Mouse (Mus musculus): Measurements from ENCODE around the gene Scn5a. TPM values are rescaled to one million over a fixed set of nuclear protein-coding genes. Genes with fewer than 3 reads are reported as not detected.
A peak's percentile ranks its signal among the peaks of the same experiment; 100 is the strongest.

Gene Scn5a
- polyA plus RNA-seq, 1 experiment from 2014 or later: 0.79 TPM

DNA sequence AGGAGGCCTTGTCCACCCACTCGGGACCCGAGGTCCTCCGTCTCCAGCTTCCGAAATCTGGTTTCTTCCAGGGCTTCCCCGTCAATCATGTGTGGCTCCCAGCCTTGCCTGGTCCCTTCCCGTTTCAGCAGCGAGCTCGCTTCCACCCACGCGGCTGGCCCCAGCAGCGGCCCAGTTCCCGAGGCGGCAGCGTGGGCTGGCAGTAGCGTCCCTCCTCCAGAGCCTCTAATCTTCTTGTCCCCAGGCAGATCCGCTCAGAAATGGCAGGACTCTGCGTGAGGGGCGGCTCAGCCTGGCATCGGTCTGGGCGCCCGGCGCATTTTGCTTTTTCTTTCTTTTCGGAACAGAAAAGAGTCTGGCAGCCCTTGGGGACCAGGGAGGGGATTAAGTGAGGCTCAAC, 59.7 kb downstream of the Scn5a start:
- WGBS: 38% methylated on average over 23 of the region's 23 CpGs
- no peak overlapping the region for H3K4me3 ChIP-seq
- ATAC-seq (replicated peaks): no peak
- no peaks in the 10 kb centered on the region for H3K27me3 ChIP-seq
- no peaks in the 10 kb centered on the region for H3K9me3 ChIP-seq
- H3K4me1 ChIP-seq: peaks cover 14% of the 10 kb centered on the region
- H3K36me3 ChIP-seq: no peaks in the 10 kb centered on the region
- no peak overlapping the region for H3K9ac ChIP-seq (replicated peaks)
- H3K4me2 ChIP-seq (replicated peaks): no peak overlapping the region
- H3K27ac ChIP-seq (replicated peaks): no peak overlapping the region

DNA sequence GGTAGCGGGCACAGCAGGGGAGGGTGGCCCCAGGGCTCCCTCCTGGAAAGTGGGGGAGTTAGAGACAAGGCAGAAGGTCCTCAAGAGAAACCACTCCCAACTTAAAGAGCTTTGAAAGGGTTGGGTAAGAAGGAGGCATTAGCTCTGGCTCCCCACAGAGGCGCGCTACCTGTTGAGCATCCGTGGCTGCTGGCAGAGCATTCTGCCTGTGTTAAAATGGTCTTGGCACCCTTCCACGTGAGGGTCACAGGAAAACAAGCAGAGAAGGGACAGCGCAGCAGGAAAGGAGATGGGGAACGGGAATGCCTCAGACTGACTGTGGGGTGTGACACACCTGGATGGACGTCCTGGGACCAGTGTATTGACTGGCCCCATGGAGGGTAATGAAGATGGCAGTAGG, 60.6 kb downstream of the Scn5a start:
- H3K9me3 ChIP-seq: no peaks in the 10 kb centered on the region
- peaks cover 14% of the 10 kb centered on the region for H3K4me1 ChIP-seq
- H3K4me3 ChIP-seq: no peak overlapping the region
- no peak overlapping the region for H3K27ac ChIP-seq (replicated peaks)
- H3K36me3 ChIP-seq: no peaks in the 10 kb centered on the region
- H3K9ac ChIP-seq (replicated peaks): no peak overlapping the region
- no peak overlapping the region for H3K4me2 ChIP-seq (replicated peaks)
- H3K27me3 ChIP-seq: no peaks in the 10 kb centered on the region
- 63% methylated on average over 8 of the region's 8 CpGs for WGBS
- no peak for ATAC-seq (replicated peaks)

DNA sequence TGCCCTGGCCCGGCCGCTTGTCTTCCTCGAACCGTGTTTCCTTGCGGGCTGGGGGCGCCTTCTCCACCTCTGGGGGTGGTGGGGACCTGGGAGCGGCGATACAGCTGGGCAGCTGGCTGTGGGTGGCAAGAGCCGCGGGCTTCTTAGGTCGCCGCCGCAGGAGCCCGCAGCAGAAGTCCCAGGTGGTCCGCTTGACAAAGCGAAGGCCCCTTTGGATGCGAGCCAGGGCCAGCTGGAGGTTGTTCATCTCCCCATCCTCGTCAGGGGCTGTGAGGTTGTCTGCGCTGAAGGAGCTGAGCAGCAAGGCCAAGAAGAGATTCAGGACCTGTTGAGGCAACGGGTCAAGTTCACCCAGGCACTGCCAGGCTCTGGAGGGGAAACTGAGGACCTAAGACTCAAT, 61.3 kb downstream of the Scn5a start:
- ATAC-seq (replicated peaks): 0 out of 2 replicates have a peak, but pooled peaks have one; percentile 16
- 33% methylated on average over 20 of the region's 20 CpGs for WGBS

DNA sequence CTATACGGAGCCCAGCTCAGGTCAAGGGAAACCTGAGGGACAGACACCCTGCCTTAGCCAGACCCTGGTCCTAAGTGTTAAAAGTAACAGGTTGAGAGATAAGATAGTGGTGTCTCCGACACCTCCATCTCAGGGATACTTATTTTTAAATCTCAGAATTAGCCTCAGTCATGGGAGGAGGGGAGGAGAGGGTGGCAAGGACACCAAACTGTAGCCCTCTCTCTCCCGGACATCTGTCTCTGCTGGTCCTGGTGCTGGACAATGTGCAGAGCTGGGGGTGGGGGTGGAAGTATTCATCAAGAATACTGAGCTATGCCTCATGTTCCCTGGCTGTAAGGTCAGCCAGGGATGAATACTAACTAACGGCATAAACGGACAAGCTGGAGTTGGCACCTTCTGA, 62.0 kb downstream of the Scn5a start:
- Histone ChIP-seq H3K4me2 (replicated peaks) (no peak overlapping the region), H3K4me3 (no peak overlapping the region), H3K36me3 (no peaks in the 10 kb centered on the region), H3K9me3 (no peaks in the 10 kb centered on the region), H3K9ac (replicated peaks) (no peak overlapping the region), H3K27ac (replicated peaks) (no peak overlapping the region), H3K4me1 (peaks cover 14% of the 10 kb centered on the region), H3K27me3 (no peaks in the 10 kb centered on the region)
- ATAC-seq (replicated peaks): no peak
- WGBS: 70% methylated on average over 5 of the region's 5 CpGs

More for the DNA sequence above, 61.3 kb downstream of the Scn5a start:
- H3K9ac ChIP-seq (replicated peaks): no peak overlapping the region
- H3K9me3 ChIP-seq: no peaks in the 10 kb centered on the region
- no peaks in the 10 kb centered on the region for H3K36me3 ChIP-seq
- H3K27me3 ChIP-seq: no peaks in the 10 kb centered on the region
- no peak overlapping the region for H3K27ac ChIP-seq (replicated peaks)
- no peak overlapping the region for H3K4me2 ChIP-seq (replicated peaks)
- peaks cover 14% of the 10 kb centered on the region for H3K4me1 ChIP-seq
- H3K4me3 ChIP-seq: no peak overlapping the region

DNA sequence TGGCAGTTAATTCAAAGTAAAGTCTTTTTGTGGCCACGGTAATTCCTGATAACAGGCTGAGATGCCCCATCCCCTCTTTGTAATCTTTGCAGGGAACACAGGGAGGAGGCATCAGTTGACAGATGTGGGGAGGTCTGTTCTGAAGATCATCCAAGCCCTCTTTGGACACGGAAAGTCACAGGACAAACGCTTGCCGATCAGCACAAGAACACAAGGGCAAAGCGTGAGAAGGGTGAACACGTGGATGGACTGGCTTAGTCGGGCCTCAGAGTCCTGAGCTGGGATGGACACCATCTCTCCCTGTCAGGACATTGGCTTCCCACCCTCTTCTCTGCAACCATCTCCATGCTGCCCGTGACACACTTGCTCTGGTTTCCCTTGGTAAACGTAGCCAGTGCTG, 63.4 kb downstream of the Scn5a start:
- WGBS: 90% methylated on average over 9 of the region's 9 CpGs
- H3K4me3 ChIP-seq: no peak overlapping the region
- H3K4me2 ChIP-seq (replicated peaks): no peak overlapping the region
- H3K4me1 ChIP-seq: peaks cover 20% of the 10 kb centered on the region
- H3K27ac ChIP-seq (replicated peaks): no peak overlapping the region
- H3K36me3 ChIP-seq: no peaks in the 10 kb centered on the region
- no peaks in the 10 kb centered on the region for H3K27me3 ChIP-seq
- no peaks in the 10 kb centered on the region for H3K9me3 ChIP-seq
- H3K9ac ChIP-seq (replicated peaks): no peak overlapping the region
- no peak for ATAC-seq (replicated peaks)

DNA sequence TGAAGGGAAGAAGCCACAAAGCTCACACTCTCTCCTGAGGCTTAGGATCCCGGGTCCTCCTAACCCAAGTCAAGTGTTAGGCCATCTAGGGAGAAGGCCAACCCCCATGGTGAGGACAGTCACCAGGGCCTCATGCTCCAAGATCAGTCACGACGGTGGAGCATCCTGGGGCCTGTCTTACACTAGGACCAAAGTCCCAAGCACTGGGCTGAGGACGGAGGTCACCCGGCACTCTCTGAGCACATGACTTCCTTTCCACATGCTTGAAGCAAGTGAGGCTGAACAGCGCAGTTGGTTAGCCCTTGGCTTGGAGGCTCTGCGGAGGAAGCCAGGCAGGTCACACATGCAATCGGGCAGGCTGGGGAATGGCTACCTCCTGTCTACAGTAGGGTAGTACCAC, 63.8 kb downstream of the Scn5a start:
- Histone ChIP-seq H3K4me2 (replicated peaks) (no peak overlapping the region), H3K9ac (replicated peaks) (no peak overlapping the region), H3K27me3 (no peaks in the 10 kb centered on the region), H3K9me3 (no peaks in the 10 kb centered on the region), H3K36me3 (no peaks in the 10 kb centered on the region), H3K4me1 (peaks cover 20% of the 10 kb centered on the region), H3K4me3 (no peak overlapping the region), H3K27ac (replicated peaks) (no peak overlapping the region)
- no peak for ATAC-seq (replicated peaks)
- WGBS: 91% methylated on average over 8 of the region's 8 CpGs

DNA sequence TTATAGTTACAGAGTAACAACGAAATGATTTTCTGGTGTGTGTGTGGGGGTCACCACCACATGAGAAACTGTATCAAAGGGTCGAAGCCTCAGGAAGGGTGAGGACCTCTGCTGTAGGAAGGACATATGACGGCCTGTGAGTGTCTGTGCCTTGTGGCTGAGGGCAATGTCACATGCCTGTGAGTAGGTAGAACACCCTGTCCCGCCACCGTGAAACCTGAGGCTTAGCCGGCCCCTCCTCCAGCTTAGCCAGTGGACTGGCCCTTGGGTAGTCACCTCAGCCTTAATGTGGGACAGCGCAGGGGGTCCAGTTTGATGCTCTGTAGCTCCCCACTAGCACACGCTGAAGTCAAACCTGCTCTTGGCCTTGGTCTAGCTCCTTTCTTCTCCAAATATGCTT, 65.0 kb downstream of the Scn5a start:
- Histone ChIP-seq H3K27ac (replicated peaks) (no peak overlapping the region), H3K4me2 (replicated peaks) (no peak overlapping the region), H3K9me3 (no peaks in the 10 kb centered on the region), H3K4me3 (no peak overlapping the region), H3K27me3 (no peaks in the 10 kb centered on the region), H3K4me1 (peaks cover 20% of the 10 kb centered on the region), H3K36me3 (no peaks in the 10 kb centered on the region), H3K9ac (replicated peaks) (no peak overlapping the region)
- WGBS: 94% methylated on average over 8 of the region's 8 CpGs
- ATAC-seq (replicated peaks): no peak

DNA sequence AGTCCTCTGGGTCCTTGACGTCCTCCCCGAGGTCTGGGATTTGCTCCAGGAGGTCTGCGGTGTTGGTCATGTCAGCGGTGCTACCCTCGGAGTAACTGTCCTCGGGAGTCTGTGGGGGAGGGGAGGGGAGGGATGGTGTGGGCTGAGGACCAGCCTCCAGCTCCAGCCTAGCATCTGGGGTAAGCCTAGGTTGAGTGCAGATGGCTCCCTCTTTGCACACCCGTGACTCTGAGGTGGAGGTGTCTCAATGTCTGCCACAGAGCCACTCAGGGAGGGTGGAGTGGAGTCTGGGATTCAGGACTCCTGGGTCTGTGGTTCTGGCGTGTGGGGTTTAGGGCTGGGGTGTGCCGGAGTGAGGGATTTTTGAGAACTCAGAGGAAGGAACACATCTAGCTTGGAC, 65.8 kb downstream of the Scn5a start:
- no peak overlapping the region for H3K27ac ChIP-seq (replicated peaks)
- H3K4me2 ChIP-seq (replicated peaks): no peak overlapping the region
- no peaks in the 10 kb centered on the region for H3K36me3 ChIP-seq
- no peak for ATAC-seq (replicated peaks)
- H3K27me3 ChIP-seq: no peaks in the 10 kb centered on the region
- peaks cover 17% of the 10 kb centered on the region for H3K4me1 ChIP-seq
- no peaks in the 10 kb centered on the region for H3K9me3 ChIP-seq
- no peak overlapping the region for H3K9ac ChIP-seq (replicated peaks)
- H3K4me3 ChIP-seq: no peak overlapping the region
- 92% methylated on average over 9 of the region's 9 CpGs for WGBS

DNA sequence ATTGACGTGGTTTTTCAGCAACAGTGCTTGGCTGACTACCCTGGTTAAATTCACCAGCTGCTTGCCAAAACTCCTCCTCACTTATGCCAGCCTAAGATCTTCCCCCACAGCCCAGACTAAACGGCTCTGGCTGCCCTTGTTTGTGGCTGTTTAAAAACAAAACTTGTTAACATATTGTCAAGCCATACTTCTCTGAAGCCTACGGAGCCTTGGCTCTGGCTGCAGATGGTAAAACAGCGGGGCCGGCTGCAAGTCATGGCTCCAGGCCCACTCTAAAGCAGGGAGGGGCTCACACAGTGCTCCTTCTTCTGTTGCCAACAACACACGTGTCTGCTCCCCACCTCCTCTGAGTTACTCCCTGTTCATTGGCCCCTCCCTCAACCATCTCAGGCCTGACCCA, 67.9 kb downstream of the Scn5a start:
- Histone ChIP-seq H3K9me3 (peaks cover 5% of the 10 kb centered on the region; the same call in 1 of the 2 replicates), H3K27ac (replicated peaks) (no peak overlapping the region), H3K27me3 (no peaks in the 10 kb centered on the region), H3K36me3 (no peaks in the 10 kb centered on the region), H3K4me2 (replicated peaks) (no peak overlapping the region), H3K4me1 (peaks cover 6% of the 10 kb centered on the region; the same call in 1 of the 2 replicates), H3K4me3 (no peak overlapping the region), H3K9ac (replicated peaks) (no peak overlapping the region)
- WGBS: 34% methylated on average over 6 of the region's 6 CpGs
- peak; percentile 92 for ATAC-seq (replicated peaks)

DNA sequence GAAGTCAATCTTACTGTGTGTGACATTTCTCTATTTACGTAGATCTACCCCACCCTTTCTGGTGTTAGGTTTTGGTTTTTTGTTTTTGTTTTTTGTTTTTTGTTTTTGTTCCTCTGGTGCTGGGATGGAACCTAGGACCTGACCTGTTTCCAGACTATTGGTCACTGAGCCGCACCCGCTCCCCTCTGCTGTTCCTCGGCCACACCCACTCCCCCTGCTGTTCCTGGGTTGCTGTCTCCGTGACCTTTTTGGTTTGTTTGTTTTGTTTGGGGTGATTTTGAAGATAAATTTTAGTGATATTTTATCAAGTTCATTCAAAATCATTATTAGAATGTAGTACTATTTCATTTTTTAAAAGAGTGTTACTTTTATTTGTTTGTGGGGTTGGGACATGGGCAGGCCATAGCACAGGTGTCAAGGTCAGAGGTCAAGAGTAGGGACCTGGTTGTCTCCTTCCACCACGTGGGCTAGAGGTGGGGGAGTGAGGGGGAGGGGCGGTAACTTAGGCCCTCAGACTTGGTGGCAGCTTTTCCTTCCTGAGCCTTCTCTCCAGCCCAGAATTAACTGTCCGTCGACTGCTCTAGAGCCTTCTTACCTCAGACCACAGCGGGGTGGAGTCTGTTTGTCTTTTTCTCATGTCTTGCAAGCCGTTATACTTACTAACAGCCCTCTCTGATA, 73.7 kb downstream of the Scn5a start:
- Histone ChIP-seq H3K27ac (replicated peaks) (no peak overlapping the region), H3K4me3 (no peak overlapping the region), H3K36me3 (no peaks in the 10 kb centered on the region), H3K4me2 (replicated peaks) (no peak overlapping the region), H3K27me3 (no peaks in the 10 kb centered on the region), H3K9ac (replicated peaks) (no peak overlapping the region), H3K4me1 (no peaks in the 10 kb centered on the region), H3K9me3 (peaks cover 5% of the 10 kb centered on the region; the same call in 1 of the 2 replicates)
- ATAC-seq (replicated peaks): no peak
- 78% methylated on average over 11 of the region's 11 CpGs for WGBS

DNA sequence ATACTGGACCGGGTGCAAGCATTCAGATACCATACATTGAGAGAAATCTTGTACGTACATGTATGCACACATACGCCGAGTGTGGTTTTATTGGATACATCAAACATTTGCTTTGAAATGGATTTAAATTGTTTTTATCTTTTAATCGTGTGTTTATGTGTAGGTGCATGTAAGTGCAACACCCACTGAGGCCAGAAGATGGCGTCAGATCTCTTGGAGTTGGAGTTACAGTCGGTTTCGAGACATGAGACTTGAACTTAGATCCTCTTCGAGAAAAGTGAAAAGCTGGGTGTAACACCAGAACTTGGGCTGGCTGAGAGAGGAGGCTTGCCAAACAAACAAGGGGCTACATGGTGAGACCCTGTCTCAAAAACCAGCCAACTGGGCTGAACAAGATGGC, 75.2 kb downstream of the Scn5a start:
- ATAC-seq (replicated peaks): no peak
- H3K4me1 ChIP-seq: no peaks in the 10 kb centered on the region
- H3K9me3 ChIP-seq: peaks cover 5% of the 10 kb centered on the region; the same call in 1 of the 2 replicates
- no peak overlapping the region for H3K9ac ChIP-seq (replicated peaks)
- H3K4me3 ChIP-seq: no peak overlapping the region
- 94% methylated on average over 9 of the region's 9 CpGs for WGBS
- no peaks in the 10 kb centered on the region for H3K27me3 ChIP-seq
- H3K36me3 ChIP-seq: no peaks in the 10 kb centered on the region
- H3K27ac ChIP-seq (replicated peaks): no peak overlapping the region
- H3K4me2 ChIP-seq (replicated peaks): no peak overlapping the region

DNA sequence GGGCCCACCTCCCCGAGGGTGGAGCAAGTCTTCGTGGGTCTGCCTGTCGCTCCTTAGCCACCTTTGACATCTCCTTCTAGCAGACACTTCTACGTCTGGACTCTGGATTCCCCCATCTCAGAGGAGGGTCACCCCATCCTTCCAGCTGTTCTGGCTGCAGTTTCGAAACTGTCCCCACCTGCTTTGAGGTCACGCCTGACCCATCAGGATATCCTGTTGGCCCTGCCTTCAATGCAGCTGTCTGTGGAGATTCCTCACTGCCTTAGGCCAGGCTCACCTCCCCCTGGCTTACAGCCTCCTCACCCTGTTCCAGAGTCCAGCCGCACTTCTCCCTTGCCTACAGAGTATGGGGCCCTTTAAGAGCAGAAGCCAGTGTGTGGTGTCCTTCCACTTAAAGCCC, 79.9 kb downstream of the Scn5a start:
- 92% methylated on average over 7 of the region's 7 CpGs for WGBS
- ATAC-seq (replicated peaks): no peak
- Histone ChIP-seq H3K4me2 (replicated peaks) (no peak overlapping the region), H3K4me3 (no peak overlapping the region), H3K9me3 (no peaks in the 10 kb centered on the region), H3K27me3 (no peaks in the 10 kb centered on the region), H3K36me3 (no peaks in the 10 kb centered on the region), H3K9ac (replicated peaks) (no peak overlapping the region), H3K27ac (replicated peaks) (no peak overlapping the region), H3K4me1 (0 out of 2 replicates have a peak, but pooled peaks cover 3% of the 10 kb centered on the region)

DNA sequence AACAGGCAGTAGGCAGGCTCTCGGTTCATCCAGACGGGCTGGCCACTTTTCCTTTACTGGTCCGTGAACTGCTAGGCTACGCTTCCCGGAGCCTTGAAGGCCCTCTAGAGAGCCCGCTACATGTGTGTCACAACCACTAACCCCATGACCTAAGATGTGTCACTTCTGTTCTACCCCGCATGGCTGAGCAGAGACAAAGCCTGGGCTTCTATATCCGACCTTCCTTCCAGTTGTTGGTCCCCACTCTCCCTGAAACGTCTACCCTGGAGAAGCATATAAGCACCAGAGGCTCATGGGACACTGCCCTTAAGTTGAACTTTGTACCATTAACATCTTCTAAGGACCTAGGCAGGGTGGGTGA, 80.6 kb downstream of the Scn5a start:
- H3K36me3 ChIP-seq: no peaks in the 10 kb centered on the region
- no peak overlapping the region for H3K4me2 ChIP-seq (replicated peaks)
- H3K9me3 ChIP-seq: no peaks in the 10 kb centered on the region
- 78% methylated on average over 9 of the region's 9 CpGs for WGBS
- H3K27me3 ChIP-seq: no peaks in the 10 kb centered on the region
- 0 out of 2 replicates have a peak, but pooled peaks cover 3% of the 10 kb centered on the region for H3K4me1 ChIP-seq
- H3K4me3 ChIP-seq: no peak overlapping the region
- H3K9ac ChIP-seq (replicated peaks): no peak overlapping the region
- H3K27ac ChIP-seq (replicated peaks): no peak overlapping the region
- no peak for ATAC-seq (replicated peaks)
